Mouse (Mus musculus): ENCODE data around the gene Rnf7.

The Rnf7 gene

GRCm38 (mm10) chr9:96437805-96438333, 40.6 kb downstream of the Rnf7 start:
- peak; percentile 88 for TF ChIP-seq GATA4 (IDR thresholded peaks at IDR 0.05; ENCODE audit: insufficient replicate concordance, low read length)

DNA sequence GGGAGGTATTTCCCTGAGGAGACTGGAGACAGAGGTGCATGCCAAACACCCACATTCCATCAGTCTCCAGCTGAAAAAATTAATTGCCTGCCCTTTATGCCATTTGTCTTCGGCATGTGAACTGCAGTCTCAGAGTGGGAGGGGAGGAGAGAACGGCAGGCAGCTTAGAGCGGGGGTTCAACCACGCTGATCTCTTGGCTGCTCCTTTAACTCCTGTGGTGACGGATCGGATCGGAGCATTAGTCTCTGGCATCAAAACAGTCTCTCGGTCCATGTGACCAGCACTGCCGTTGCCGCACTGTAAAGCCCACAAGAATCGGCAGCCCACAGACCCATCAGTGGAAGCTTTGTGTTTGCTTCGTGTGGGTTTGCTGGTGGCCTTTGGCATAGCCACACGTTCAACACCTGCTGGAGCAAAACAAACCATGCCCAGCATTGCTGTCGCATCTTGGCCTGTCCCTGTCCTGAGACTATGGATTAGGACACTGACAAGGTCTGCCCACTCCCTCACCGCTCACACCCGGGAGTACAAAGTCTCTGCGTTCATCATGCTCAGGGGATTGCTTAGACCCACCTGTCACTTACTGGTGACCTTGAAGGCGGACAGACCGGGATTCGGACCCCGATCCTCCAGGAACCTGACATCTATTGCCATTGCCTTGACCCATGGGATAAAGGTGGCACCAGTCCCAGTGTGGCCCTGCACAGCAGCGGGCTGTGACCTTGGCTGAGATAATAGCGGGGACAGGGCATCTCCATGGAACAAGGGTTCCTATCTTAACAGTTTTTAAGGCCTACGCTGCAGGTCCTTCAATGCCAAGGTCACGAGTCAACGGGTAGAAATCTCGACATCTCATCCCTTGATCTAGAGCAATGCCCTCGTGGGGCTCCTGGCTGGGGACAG, 41.3 kb downstream of the Rnf7 start:
- TF ChIP-seq GATA4 (IDR thresholded peaks at IDR 0.05; ENCODE audit: insufficient replicate concordance, low read length): no peak

GRCm38 (mm10) chr9:96432575-96432974, 45.9 kb downstream of the Rnf7 start:
- TF ChIP-seq GATA4 (IDR thresholded peaks at IDR 0.05; ENCODE audit: insufficient replicate concordance, low read length): no peak

- peak; percentile 55; the same call in 1 of the 2 replicates for TF ChIP-seq GATA4 (IDR thresholded peaks at IDR 0.05; ENCODE audit: insufficient replicate concordance, low read length)
Observed at GRCm38 (mm10) chr9:96431081-96431480, 47.4 kb downstream of the Rnf7 start.

- no peak for TF ChIP-seq GATA4 (IDR thresholded peaks at IDR 0.05; ENCODE audit: insufficient replicate concordance, low read length)
Observed at GRCm38 (mm10) chr9:96428336-96429046, 50.0 kb downstream of the Rnf7 start.

DNA sequence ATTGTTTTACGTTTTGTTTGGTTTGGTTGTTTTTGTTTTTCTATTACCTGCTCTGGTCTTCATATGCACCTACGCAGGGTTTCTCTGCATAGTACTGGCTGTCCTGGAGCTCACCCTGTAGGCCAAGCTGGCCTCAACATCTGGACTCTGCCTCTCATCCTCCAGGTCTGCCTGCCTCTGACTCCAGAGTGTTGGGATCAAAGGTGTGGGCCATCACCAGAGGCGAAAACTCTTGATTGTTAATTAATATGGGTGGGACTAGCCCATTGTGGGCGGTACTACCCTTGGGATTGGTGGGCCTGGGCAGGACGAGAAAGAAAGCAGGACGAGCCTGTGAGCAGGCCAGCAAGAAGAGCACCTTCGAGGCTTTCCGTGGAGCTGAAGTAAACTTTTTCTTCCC, 54.4 kb downstream of the Rnf7 start:
- TF ChIP-seq GATA4 (IDR thresholded peaks at IDR 0.05; ENCODE audit: insufficient replicate concordance, low read length): no peak
